8 mouse cellular contexts compared by ENCODE assay signal in the genomic region with DNA sequence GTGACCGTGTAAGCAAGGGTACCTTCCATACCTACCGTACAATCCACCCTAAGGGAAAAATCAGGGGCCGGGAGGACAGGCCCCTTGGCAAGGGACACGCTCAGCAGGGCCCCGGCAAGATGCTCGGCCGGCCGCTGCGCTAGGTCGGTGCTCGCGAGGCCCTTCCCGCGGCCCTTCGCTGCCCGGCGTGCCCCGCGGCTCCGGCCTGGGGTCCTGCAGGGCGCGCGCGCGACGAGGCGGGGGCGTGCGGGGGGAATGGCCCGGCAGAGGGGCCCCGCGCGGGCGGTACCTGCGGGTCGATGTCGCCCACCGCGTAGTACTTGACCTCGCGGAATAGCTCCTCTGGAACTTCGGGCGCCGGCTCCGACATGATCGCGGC. TPM values are rescaled to one million over a fixed set of nuclear protein-coding genes. Genes with fewer than 3 reads are reported as not detected.
A peak's percentile ranks its signal among the peaks of the same experiment; 100 is the strongest.
DNase-seq lines count a peak whose midpoint lies in the region; ATAC-seq and TF ChIP-seq lines count a peak whose summit lies in the region.

No protein-coding gene starts in this region.

- H3K9ac ChIP-seq in hindbrain, embryonic 16.5 days (ENCODE audit: low read depth, low read length): peak overlapping the region; percentile 84

- peak; percentile 87 for ATAC-seq in hindbrain, embryonic 16.5 days
- peak; percentile 1; the same call in 1 of the 2 replicates for ATAC-seq in megakaryocyte progenitor cell, adult 5-6 weeks (replicated peaks; ENCODE audit: poor library complexity)

- H3K4me2 ChIP-seq in hindbrain, embryonic 16.5 days (ENCODE audit: low read length): peak overlapping the region; percentile 79

- peaks cover 5% of the 10 kb centered on the region; the same call in 1 of the 2 replicates for H3K4me1 ChIP-seq in cortical plate, adult 2 months (ENCODE audit: control insufficient read depth, insufficient read depth, low read length)
- H3K4me1 ChIP-seq in hindbrain, embryonic 16.5 days (ENCODE audit: control insufficient read depth, insufficient read depth, low read depth, low read length): peaks cover 21% of the 10 kb centered on the region

- no peak for TF ChIP-seq CTCF in cortical plate, adult 2 months (IDR thresholded peaks at IDR 0.05; ENCODE audit: extremely low read depth, insufficient read depth, low read length)

- no peak for TF ChIP-seq POLR2A in cortical plate, adult 2 months (IDR thresholded peaks at IDR 0.05; ENCODE audit: extremely low read depth, insufficient read depth, low read length)

- H3K27ac ChIP-seq in cortical plate, adult 2 months (ENCODE audit: insufficient read depth, low read length): peak overlapping the region; percentile 86; the same call in 1 of the 2 replicates
- H3K27ac ChIP-seq in hindbrain, embryonic 16.5 days (ENCODE audit: low read depth, low read length): peak overlapping the region; percentile 96

- intact Hi-C loops in left cerebral cortex, postnatal 10 days (cut with DNase I): loop anchor here (2.0 to 5.0 kb wide), 3 partner anchors 51 to 301 kb away; partner anchors contain the start of genes Htr5a and Insig1

- peak overlapping the region; percentile 85 for H3K4me3 ChIP-seq in cortical plate, adult 2 months (ENCODE audit: insufficient read depth, low read length)
- H3K4me3 ChIP-seq in hindbrain, embryonic 16.5 days (ENCODE audit: low read length): peak overlapping the region; percentile 86

- 0% methylated on average over 16 of the region's 47 CpGs for WGBS in hindbrain, embryonic 16.5 days

- H3K9me3 ChIP-seq in hindbrain, embryonic 16.5 days (ENCODE audit: control insufficient read depth, low read length): no peaks in the 10 kb centered on the region

- peaks cover 12% of the 10 kb centered on the region for H3K36me3 ChIP-seq in hindbrain, embryonic 16.5 days (ENCODE audit: control insufficient read depth, insufficient read depth, low read length)

- DNase-seq in cerebellum, postnatal 10 days: peak; percentile 92 to 95
- no peak for DNase-seq in cerebellum, adult 11 months
- peak; percentile 86 for DNase-seq in gastrocnemius, postnatal 10 days
- DNase-seq in left cerebral cortex, postnatal 10 days (ENCODE audit: extremely low spot score in 1 of 2, low spot score in 2 of 2): peak; percentile 48 to 93
- peak; percentile 75 for DNase-seq in right cerebral cortex, postnatal 4 days

- H3K27me3 ChIP-seq in hindbrain, embryonic 16.5 days (replicated peaks; ENCODE audit: control insufficient read depth, insufficient read depth, low read length): no peaks in the 10 kb centered on the region

RNA-seq across cellular contexts. Expression of gene Paxip1, which starts 0.6 kb away (rescaled TPM):
- 33.2 and 33.4 TPM in 2 replicates for polyA plus RNA-seq in cortical plate, adult 2 months (2012; rRNA removed)
- 10 to 100 TPM; 12.5 to 21.0 TPM for total RNA-seq in gastrocnemius, postnatal 10 days (2021)
- polyA plus RNA-seq in hindbrain, embryonic 16.5 days (2015; fragmentation: Nextera tagmentation; extraction: Ambion mirVana): 19.6 and 25.8 TPM in 2 replicates
- total RNA-seq in left cerebral cortex, postnatal 10 days (2021): 10 to 100 TPM; 38.1 to 44.9 TPM
- total RNA-seq in megakaryocyte progenitor cell, adult 5-6 weeks (2015): 34.6 and 35.0 TPM in 2 replicates
- 25.3 and 31.2 TPM in 2 replicates for total RNA-seq in megakaryocyte progenitor cell, adult 5-6 weeks (2017)

RNA-seq across cellular contexts. Expression of gene Htr5a, which starts 51.0 kb away (rescaled TPM):
- 8.7 and 9.9 TPM in 2 replicates for polyA plus RNA-seq in cortical plate, adult 2 months (2012; rRNA removed)
- total RNA-seq in gastrocnemius, postnatal 10 days (2021): under 1 TPM in 1 of 2 experiments, not detected in 1; 0.05 TPM
- 1.9 and 2.0 TPM in 2 replicates for polyA plus RNA-seq in hindbrain, embryonic 16.5 days (2015; fragmentation: Nextera tagmentation; extraction: Ambion mirVana)
- 10 to 100 TPM; 12.8 to 12.9 TPM for total RNA-seq in left cerebral cortex, postnatal 10 days (2021)
- total RNA-seq in megakaryocyte progenitor cell, adult 5-6 weeks (2015): not detected in 2 replicates
- not detected in 2 replicates for total RNA-seq in megakaryocyte progenitor cell, adult 5-6 weeks (2017)

Comparison
In these comparisons a context has a peak if more than half of its experiments do, and no peak if none do; other contexts are left out.
1. RNA of gene Htr5a, which starts 51.0 kb away (total RNA-seq): 12.8 to 12.9 TPM in left cerebral cortex, postnatal 10 days; 0.05 TPM in gastrocnemius, postnatal 10 days and not detected in megakaryocyte progenitor cell, adult 5-6 weeks; every median in the first group is over 10 times any median in the second.